Mouse (Mus musculus): ENCODE data around the gene Cx3cr1.

- no peak for TF ChIP-seq CTCF (IDR thresholded peaks at IDR 0.05; ENCODE audit: control insufficient read depth, insufficient read depth, insufficient read length)
- TF ChIP-seq USF1 (IDR thresholded peaks at IDR 0.05; ENCODE audit: low read depth) = no peak
- TF ChIP-seq MYOG (IDR thresholded peaks at IDR 0.05; ENCODE audit: control insufficient read depth, extremely low read depth, insufficient read length) = no peak
- no peak for TF ChIP-seq MYOD1 (IDR thresholded peaks at IDR 0.05; ENCODE audit: control insufficient read depth, insufficient read length, low read depth)
- TF ChIP-seq CEBPB (IDR thresholded peaks at IDR 0.05; ENCODE audit: low read depth) = no peak
- TF ChIP-seq MAX (IDR thresholded peaks at IDR 0.05) = no peak
These were observed 21.4 kb upstream of the Cx3cr1 start for GRCm38 (mm10) chr9:120091086-120091485.
